Mouse (Mus musculus) gastrocnemius, adult 18-20 months (tissue): ENCODE measurements around the gene Selenos. TPM values are rescaled to one million over a fixed set of nuclear protein-coding genes. Genes with fewer than 3 reads are reported as not detected.

Experiments used
- DNase-seq: peaks from one replicate; pipeline ENCODE4 v3.0.0; 2021; ENCODE audit warnings: low spot score
- total RNA-seq, 2 experiments: library from RNA; stranded (reverse); gene quantifications; 2 replicates each; pipeline ENCODE4 v1.2.3; 2021

Selenos gene
- total RNA-seq, 2 experiments from 2014 or later = 32.0 to 32.5 TPM

GRCm38 (mm10) chr7:66116906-66117482 lies 37.5 kb downstream of the Selenos start:
- no peak for DNase-seq

GRCm38 (mm10) chr7:66118046-66118445 lies 38.6 kb downstream of the Selenos start:
- no peak for DNase-seq

- no peak for DNase-seq
These were observed 39.3 kb downstream of the Selenos start for GRCm38 (mm10) chr7:66118796-66119195.

DNA sequence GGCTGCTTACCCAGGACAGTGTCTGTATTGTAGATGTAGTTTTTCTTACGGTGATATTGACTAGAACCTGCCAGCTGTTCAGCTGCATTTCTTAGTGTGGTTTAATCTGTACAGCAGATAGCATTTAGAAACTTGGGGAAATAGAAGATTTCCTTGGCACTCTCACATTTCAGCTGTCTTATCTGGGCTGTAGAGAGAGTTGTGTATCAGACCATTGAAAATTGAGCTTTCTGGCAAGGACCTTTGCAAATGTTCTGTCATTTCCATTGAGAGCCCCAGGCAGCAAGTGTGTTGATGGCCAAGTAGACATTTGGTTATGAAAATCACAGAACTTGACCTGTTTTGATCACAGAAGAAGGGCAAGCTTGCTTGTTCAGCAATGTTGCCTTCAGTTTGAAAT lies 40.7 kb downstream of the Selenos start:
- no peak for DNase-seq

DNA sequence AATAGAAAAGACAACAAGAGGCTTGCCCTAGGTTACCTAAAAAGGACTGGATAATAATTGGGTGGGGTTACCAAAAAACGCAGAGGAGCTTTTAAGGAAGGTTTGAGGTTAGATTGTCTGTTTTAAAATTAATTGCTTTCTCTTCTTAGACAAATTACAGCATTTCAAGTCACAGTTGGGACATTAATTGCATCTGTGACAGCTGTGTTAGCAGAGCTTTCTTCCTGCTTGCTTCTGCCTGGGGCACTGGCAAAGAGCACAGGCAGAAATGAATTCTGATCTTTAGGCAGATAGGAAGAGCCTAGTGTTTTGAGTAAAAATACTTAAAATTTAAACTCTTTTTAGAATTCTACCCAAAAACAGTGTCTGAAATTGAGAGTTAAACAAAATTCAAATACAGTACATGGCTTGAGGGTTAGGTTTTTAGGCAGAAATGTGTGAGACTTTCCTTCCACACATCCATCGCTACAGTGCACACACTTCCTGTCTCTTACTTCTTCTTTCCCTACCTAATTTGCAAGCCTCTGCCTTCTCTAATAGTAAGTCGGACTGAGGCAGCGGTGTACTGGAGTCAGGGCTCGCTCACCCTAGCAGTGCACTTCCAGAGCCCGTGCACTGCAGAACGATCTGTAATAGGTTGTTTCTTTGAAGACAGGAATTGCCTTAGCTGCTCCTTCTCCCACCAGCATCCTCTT lies 41.4 kb downstream of the Selenos start:
- no peak for DNase-seq

GRCm38 (mm10) chr7:66124551-66124968 lies 45.1 kb downstream of the Selenos start:
- DNase-seq = no peak

DNA sequence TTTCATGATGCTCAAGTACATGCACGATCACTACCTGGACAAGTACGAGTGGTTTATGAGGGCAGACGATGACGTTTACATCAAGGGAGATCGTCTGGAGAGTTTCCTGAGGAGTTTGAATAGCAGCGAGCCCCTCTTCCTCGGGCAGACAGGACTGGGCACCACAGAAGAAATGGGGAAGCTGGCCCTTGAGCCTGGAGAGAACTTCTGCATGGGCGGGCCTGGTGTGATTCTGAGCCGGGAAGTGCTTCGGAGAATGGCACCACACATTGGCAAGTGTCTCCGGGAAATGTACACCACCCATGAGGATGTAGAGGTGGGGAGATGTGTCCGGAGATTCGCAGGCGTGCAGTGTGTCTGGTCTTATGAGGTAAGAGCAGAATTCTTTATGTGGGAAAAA lies 45.9 kb downstream of the Selenos start:
- no peak for DNase-seq

- DNase-seq = no peak
These were observed 48.6 kb downstream of the Selenos start for GRCm38 (mm10) chr7:66127951-66128645.

GRCm38 (mm10) chr7:66128857-66129256 lies 49.4 kb downstream of the Selenos start:
- DNase-seq = peak; percentile 39

- DNase-seq = no peak
These were observed 50.8 kb downstream of the Selenos start for GRCm38 (mm10) chr7:66130296-66130695.

GRCm38 (mm10) chr7:66131776-66132421 lies 52.5 kb downstream of the Selenos start:
- no peak for DNase-seq

DNA sequence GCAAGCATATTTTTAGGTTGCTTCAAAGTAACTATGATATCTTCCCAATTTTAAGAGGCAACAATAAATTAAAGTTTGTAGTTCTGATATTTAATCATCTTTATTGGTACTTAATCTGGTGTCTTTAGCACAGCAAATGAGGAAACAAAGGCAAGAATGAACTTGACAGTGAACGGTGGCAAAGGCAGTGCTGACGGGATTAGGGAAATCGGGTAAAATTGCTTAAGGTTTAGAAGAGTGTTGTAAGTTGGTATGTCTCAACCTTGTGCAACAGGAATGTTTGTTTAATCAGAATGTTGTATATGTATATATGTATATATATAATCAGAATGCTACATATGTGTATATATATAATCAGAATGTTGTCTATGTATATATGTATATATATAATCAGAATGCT lies 54.7 kb downstream of the Selenos start:
- DNase-seq = no peak

- DNase-seq = peak; percentile 23
These were observed 56.2 kb downstream of the Selenos start for GRCm38 (mm10) chr7:66135644-66136043.

- DNase-seq = no peak
These were observed 56.7 kb downstream of the Selenos start for GRCm38 (mm10) chr7:66136187-66136586.

DNA sequence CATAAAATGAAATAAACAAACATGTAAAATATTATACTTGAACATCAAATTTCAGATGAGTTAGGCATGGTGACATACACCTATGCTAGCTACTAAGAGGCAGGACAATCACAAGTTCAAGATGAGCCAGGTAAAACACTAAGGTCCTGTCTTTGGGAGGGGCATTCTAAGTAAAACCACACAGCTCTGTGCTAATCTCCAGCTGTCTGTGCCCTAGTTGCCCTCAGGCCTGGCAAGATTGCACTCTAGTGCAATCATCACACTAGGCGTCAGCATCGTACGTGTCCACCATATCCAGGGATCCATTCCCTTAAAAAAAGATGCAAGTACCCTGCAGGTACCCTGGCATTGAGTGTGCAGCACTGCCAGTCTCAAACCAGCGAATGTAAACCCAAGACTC lies 57.9 kb downstream of the Selenos start:
- DNase-seq = no peak

- no peak for DNase-seq
These were observed 58.9 kb downstream of the Selenos start for GRCm38 (mm10) chr7:66138301-66138700.

DNA sequence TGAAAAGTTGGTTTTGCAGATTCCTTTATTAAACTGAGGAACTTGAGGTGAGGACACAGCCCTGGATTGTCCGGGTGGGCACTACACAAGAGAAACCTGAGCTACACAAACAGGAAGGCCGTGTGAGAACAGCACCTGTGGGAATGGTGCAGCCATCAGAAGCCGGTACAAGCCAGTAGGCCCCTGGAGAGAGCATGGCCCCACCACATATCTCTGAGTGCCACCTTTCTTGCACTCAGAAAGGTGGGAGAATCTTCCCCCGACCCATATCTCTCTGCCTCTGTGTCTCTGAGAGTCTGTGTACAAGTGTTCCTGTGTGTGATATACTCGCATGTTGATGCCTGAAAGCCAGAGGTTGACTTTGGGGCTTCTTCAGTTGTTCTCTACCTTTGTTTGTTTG lies 59.4 kb downstream of the Selenos start:
- DNase-seq = no peak

Other genes starting within 250 kb of the Selenos start
- gene Pcsk6, start 217.9 kb upstream of the Selenos start, total RNA-seq = 10 to 100 TPM; 15.8 to 19.4 TPM
- gene Gm45213, start 36.0 kb upstream of the Selenos start, total RNA-seq = not detected
- gene Snrpa1, start 20.6 kb upstream of the Selenos start, total RNA-seq = 10 to 100 TPM; 17.1 to 17.6 TPM
- 1 to 10 TPM; 3.1 to 3.8 TPM for gene Chsy1, start 29.9 kb downstream of the Selenos start, total RNA-seq